Mouse (Mus musculus) leukemia stem cell, adult 10-12 weeks (primary cell): ENCODE measurements around the gene Sp8. TPM values are rescaled to one million over a fixed set of nuclear protein-coding genes. Genes with fewer than 3 reads are reported as not detected.

Experiments used
- polyA plus RNA-seq: library from polyadenylated mRNA; stranded (reverse); fragments of >175 nt; gene quantifications from 2 replicates; pipeline ENCODE4 v1.2.3, GENCODE M21; 2012; ENCODE audit warnings: low replicate concordance

Gene Sp8
- not detected in 2 replicates for polyA plus RNA-seq

GRCm38 (mm10) chr12:118846221-118846620, at the start of gene Sp8:
TSS of gene Sp8 (plus strand) at chr12:118846329.

Other genes starting within 250 kb of the Sp8 start
- gene Abcb5, start 120.1 kb downstream of the Sp8 start, polyA plus RNA-seq: not detected in 2 replicates